Mouse (Mus musculus) left cerebral cortex, adult 8-10 months (tissue): Measurements from ENCODE around the gene Atoh7. TPM values are rescaled to one million over a fixed set of nuclear protein-coding genes. Genes with fewer than 3 reads are reported as not detected.

ENCODE experiments used
- total RNA-seq, 4 experiments: library from RNA; stranded (reverse); gene quantifications; 2 replicates each; pipeline ENCODE4 v1.2.4; 2022

Atoh7 gene
- total RNA-seq, 4 experiments from 2014 or later: 1.7 to 2.8 (median 2.3) TPM

Other genes with a start within 250 kb of the Atoh7 start
- 10 to 100 TPM; 13.0 to 18.6 (median 15.2) TPM for gene Tet1, start 190.7 kb upstream of the Atoh7 start, total RNA-seq
- gene Slc25a16, start 179.0 kb upstream of the Atoh7 start, total RNA-seq: 10 to 100 TPM; 37.2 to 44.4 (median 39.9) TPM
- gene Dna2, start 152.6 kb upstream of the Atoh7 start, total RNA-seq: 1 to 10 TPM; 1.1 to 2.3 (median 2.0) TPM
- 100 to 1,000 TPM in 1 of 4 experiments, 10 to 100 TPM in 3; 87.2 to 102 (median 93.0) TPM for gene Rufy2, start 119.4 kb upstream of the Atoh7 start, total RNA-seq
- 10 to 100 TPM; 45.0 to 55.4 (median 47.2) TPM for gene Hnrnph3, start 75.4 kb upstream of the Atoh7 start, total RNA-seq
- gene Pbld2, start 75.3 kb upstream of the Atoh7 start, total RNA-seq: 1 to 10 TPM; 1.7 to 3.4 (median 2.6) TPM
- gene Pbld1, start 39.5 kb upstream of the Atoh7 start, total RNA-seq: under 1 TPM in 3 of 4 experiments, not detected in 1; 0.14 to 0.91 (median 0.30) TPM
- gene Mypn, start 104.3 kb downstream of the Atoh7 start, total RNA-seq: 1 to 10 TPM; 3.5 to 4.4 (median 4.0) TPM
- gene Herc4, start 144.2 kb downstream of the Atoh7 start, total RNA-seq: 10 to 100 TPM; 46.1 to 57.5 (median 53.0) TPM